Mouse (Mus musculus) 3134 (cell line): Measurements from ENCODE around the gene Bend5.

ENCODE experiments used
- DNase-seq: peaks from one replicate; pipeline ENCODE4 v3.0.0-alpha.2; 2011; ENCODE audit warnings: low spot score; ENCODE audit not compliant: insufficient read length; ENCODE audit errors: extremely low read depth

The Bend5 gene

DNA sequence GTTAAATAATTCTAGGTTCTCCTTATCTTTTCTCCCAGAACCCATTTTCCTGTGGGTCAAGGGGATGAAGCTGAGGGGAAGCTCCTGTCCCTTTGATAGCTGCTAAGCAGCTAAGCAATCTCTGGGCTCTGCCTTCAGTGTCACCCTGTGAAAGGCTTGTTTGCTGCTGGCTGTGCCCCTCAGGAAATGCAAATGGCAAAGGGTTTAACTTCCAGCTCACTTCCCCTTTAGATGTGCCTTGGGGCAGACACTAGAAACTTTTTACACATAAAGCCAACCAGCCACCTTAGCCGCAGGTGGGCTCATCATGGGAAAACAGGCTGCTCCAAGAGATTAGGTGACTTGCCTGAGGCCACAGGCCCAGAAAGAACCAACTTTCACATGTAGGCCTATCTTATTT lies 26.9 kb downstream of the Bend5 start:
- no peak for DNase-seq

DNA sequence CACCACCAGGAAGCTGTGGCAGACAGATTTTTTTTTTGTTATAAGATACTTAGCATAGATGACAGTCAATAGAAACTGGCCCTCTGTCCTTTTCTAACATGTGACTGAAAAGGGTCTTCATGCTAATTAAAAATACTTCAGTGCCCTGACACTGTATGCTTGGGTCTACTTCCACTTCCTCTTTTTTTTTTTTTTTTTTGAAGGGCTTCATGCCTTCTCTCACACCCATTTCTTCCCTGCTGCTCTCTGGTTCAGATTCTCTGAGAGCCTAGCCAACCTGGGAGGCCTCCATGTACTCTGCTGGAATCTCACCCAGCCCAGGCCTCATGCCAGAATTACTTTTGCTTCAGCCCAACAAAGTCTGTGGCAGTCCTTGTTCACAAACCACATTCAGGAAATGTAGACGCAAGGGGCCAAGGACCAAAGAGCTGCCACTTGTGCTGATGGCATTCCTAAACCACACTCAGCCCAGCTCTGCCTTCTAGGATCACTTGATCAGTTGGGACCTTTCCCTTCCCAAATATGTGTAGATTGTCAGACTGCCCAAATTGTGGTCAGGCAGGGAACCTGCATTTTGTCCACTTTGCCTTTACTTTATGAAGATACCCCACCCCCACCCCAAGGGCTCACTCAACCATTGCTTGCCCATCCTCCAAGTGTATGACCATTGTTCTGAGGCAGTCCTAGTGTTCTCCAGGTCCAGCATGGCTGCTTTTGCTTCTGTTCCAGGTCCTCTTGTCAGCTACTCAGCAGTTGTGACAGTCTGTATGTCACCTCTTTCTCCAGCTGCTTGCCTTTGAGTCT lies 27.8 kb downstream of the Bend5 start:
- peak; percentile 35 for DNase-seq

GRCm38 (mm10) chr4:111443906-111444615 lies 29.3 kb downstream of the Bend5 start:
- no peak for DNase-seq

DNA sequence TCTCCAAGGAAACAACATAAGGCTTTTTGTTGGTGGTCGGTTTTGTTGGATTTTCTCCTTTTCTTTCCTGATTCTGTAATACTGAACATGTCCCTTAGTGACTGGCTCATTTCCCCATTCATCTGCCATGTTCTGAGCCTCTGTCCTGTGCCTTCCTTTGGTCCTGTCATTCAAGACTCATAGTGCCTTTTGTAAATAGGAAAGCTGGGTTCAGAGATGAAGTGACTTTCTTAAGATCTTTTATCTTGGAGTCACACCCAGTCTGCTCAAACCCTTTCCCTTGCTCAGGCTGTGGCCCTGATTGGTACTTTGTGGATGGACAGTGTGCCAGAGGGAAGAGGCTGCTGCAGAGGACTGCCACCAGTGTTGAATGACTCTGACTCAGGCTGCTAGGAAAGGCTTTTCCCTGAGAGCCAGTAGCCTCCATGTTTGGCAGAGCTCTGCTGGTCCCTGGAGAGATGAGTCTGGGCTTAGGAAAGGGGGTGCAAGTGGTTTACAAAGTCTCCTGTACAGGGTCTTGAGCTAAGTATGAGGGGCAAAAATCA lies 29.9 kb downstream of the Bend5 start:
- DNase-seq: no peak

GRCm38 (mm10) chr4:111447918-111448317 lies 33.1 kb downstream of the Bend5 start:
- DNase-seq: no peak

GRCm38 (mm10) chr4:111448586-111448985 lies 33.8 kb downstream of the Bend5 start:
- no peak for DNase-seq

DNA sequence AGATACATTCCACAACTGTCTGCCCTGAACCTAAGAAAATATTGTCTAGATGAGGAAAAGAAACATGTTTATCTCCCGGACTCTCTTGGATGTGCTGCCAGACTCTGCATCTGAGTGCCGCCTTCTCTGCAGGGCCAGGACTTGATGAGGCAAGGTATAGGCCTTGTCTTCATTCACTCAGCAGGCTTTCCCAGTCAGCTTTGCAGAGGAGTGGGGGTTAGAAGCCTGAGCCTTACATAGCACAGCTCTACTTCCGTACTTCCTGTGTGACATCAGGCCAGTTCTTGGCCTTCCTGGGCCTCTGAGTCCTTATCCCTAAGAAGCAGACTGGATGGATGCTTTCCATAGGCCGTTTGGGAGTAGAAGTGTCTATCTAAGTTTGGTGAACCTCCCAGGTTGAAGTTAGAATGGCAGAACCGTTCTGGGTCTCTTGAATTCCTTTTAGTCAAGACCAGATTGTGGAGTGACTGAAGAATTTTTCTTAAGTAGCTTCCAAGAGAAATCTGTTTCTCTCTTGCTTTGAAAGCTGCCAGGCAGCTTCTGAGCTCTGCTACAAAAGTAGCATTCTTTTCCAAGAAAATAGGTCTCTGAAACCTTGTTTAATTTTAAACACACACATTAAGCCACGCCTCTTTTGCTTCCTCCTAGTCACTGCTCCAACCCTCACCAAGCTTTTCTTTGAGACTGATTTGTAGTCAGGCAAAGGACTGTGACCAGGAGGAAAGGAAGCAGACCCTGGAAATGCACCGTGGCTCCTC lies 34.8 kb downstream of the Bend5 start:
- DNase-seq: no peak

DNA sequence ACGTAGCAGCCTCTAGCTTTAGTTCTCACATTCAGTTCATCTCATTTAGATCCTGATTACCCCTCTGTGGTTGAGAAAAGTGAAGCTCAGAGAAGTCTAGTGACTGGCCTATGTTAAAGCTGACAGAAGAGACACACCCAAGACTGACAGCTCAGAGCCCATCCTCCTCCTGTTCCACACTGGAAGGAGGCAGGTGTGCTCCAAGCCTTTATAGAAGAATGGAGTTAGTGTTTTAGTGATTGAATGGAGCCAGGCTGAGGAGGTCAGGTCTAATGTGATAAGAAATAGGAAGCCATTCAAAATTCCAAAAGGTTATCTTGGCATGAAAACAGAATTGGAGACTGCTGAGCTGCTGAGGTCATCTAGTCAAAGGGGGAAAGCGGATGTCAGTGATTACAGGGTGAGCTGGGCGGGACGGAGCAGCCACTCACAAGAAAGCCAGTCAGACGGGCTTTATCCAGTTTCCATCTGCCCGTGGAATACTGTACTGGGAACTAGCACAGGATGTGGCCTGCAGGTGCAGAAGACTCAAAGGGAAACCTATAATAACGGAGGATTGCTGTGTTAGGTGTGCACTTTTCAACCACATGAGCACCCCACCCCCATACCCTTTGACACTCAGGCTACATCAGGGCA lies 36.6 kb downstream of the Bend5 start:
- DNase-seq: no peak

GRCm38 (mm10) chr4:111452192-111452591 lies 37.4 kb downstream of the Bend5 start:
- DNase-seq: no peak

GRCm38 (mm10) chr4:111453275-111453674 lies 38.5 kb downstream of the Bend5 start:
- no peak for DNase-seq

GRCm38 (mm10) chr4:111455621-111456020 lies 40.8 kb downstream of the Bend5 start:
- DNase-seq: no peak

DNA sequence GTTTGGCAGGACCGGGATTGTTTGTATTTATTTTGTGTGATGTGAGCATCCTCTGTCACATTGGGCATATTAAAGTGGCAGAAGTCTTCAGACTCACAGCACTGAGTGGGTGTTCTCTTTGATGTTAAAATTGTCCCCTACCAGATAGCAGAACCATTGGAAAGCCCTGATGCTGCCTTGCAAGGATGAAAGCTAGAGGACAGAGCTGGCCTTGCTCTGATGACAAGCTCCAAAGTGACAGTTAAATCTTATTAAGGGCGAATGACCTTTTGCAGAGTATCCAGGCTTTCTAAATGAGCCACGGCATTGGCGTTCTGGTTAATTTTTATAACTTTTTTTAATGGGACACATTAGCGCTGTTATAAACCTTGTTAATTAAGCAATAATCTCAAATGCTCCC lies 42.8 kb downstream of the Bend5 start:
- no peak for DNase-seq

- no peak for DNase-seq
Measured at GRCm38 (mm10) chr4:111467293-111467773, 52.5 kb downstream of the Bend5 start.

- no peak for DNase-seq
Measured at GRCm38 (mm10) chr4:111467796-111468195, 53.0 kb downstream of the Bend5 start.

DNA sequence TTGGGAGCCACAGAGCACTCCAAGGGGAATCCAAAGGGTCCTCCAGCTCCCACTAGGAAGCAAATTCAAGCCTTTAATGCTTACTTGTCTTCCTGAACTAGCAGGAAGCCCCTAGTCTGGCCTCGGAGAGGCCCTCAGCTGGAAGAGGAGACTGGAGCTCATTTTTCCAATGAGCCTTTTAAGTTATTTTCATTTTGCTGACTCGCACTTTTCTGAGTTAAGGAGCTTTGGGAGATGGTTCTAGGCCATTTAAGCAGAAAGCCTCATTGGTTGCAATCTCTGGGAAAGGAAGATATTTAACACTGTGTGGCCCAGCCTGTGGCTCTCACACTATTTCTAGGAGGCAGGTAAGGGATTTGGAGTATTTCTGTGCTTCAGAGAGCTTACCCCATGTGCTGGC lies 55.0 kb downstream of the Bend5 start:
- no peak for DNase-seq

DNA sequence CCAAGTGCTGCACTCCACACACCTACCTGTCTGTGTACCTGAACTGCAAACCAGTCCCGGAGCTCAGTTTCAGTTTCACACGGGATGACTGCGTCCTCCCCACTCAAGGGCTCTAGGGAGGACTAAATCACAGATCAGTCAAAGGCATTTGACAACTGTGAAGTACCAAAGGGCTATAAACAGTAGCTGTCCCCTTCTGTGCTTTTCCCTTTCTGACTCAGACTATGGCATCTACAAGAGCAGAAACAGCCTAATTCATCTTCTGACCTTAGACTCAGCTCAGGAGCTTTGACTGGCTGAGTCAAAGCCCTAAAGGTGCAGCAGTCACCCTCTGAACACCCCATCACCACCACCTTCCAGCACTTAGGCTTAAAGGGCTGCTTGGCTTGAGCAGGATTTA lies 56.9 kb downstream of the Bend5 start:
- no peak for DNase-seq

- DNase-seq: no peak
Measured at GRCm38 (mm10) chr4:111472511-111472910, 57.7 kb downstream of the Bend5 start.

- DNase-seq: no peak
Measured at GRCm38 (mm10) chr4:111473014-111473413, 58.2 kb downstream of the Bend5 start.

DNA sequence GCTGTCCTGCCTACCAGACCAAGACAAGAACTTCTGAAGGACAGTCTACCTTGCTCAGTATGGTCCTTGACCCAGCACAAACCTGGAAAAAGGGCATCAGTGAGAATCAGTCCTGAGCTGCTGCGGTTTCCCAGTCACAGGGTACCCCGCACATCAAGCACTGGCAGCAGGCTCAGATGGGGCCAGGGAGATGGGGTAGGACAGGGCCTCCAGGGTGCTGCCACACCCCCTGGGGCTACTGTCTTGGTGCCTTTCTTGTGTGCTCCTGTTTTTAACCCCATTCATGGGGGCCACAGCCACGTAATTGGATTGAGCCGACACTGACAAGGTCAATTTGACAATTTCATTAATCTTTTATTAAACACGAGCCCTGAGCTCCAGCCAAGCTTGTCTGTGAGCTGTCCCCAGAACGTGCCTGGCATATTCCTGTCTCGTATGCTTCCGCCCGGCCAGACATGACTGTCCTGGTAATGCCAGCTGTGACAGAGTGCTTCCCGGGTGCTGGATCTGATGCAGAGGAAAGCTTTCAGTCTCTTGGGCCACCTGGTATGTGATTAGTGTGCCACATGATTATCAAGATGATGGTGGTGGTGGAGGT lies 60.7 kb downstream of the Bend5 start:
- DNase-seq: no peak

GRCm38 (mm10) chr4:111477507-111477906 lies 62.7 kb downstream of the Bend5 start:
- DNase-seq: no peak
